Mouse (Mus musculus): ENCODE data around the gene Prkag2. TPM values are rescaled to one million over a fixed set of nuclear protein-coding genes. Genes with fewer than 3 reads are reported as not detected.

The Prkag2 gene
- polyA plus RNA-seq, 1 experiment from 2014 or later, result 59.1 TPM

DNA sequence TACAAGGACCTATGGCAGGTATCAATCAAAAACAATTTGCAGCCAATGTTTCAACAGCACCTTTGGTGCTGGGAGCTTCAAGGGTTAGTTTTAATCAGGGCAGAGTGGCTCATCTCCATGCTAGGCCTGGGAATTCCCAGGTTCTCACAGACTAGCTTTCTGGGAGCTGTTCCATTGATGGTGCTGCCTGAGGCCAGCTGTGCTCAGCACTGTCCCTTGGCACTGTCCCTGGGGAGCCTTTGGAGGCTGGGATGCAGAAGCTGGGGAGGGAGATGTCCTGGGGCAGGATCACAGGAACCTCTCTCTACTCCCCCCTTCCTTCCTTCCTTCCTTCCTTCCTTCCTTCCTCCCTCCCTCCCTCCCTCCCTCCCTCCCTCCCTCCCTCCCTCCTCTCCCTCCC lies 13.7 kb upstream of the Prkag2 start:
- Histone ChIP-seq H3K9me3 (ENCODE audit: control insufficient read depth, low read length) (no peaks in the 10 kb centered on the region), H3K27ac (ENCODE audit: low read depth, low read length) (no peak overlapping the region), H3K4me1 (ENCODE audit: control insufficient read depth, insufficient read depth, low read length) (no peaks in the 10 kb centered on the region; the same call in 1 of the 2 replicates), H3K4me3 (ENCODE audit: low read depth, low read length) (no peak overlapping the region), H3K4me2 (ENCODE audit: low read depth) (no peak overlapping the region), H3K36me3 (ENCODE audit: control insufficient read depth, insufficient read depth, low read length) (no peaks in the 10 kb centered on the region), H3K27me3 (ENCODE audit: control insufficient read depth, insufficient read depth, low read length) (no peaks in the 10 kb centered on the region), H3K9ac (ENCODE audit: low read length) (no peak overlapping the region)
- DNase-seq (ENCODE audit: low spot score) (no peak), ATAC-seq (ENCODE audit: insufficient read depth, low FRiP score, low TSS enrichment) (no peak)

GRCm38 (mm10) chr5:25110314-25110713 lies 9.9 kb upstream of the Prkag2 start:
- Histone ChIP-seq H3K27ac (ENCODE audit: low read depth, low read length) (no peak overlapping the region), H3K4me1 (ENCODE audit: control insufficient read depth, insufficient read depth, low read length) (no peaks in the 10 kb centered on the region), H3K4me2 (ENCODE audit: low read depth) (no peak overlapping the region), H3K9ac (ENCODE audit: low read length) (no peak overlapping the region), H3K4me3 (ENCODE audit: low read depth, low read length) (no peak overlapping the region), H3K36me3 (ENCODE audit: control insufficient read depth, insufficient read depth, low read length) (no peaks in the 10 kb centered on the region), H3K9me3 (ENCODE audit: control insufficient read depth, low read length) (no peaks in the 10 kb centered on the region), H3K27me3 (ENCODE audit: control insufficient read depth, insufficient read depth, low read length) (no peaks in the 10 kb centered on the region)
- WGBS, result 80% methylated on average over 3 of the region's 3 CpGs
- DNase-seq (ENCODE audit: low spot score), result no peak
- ATAC-seq (ENCODE audit: insufficient read depth, low FRiP score, low TSS enrichment), result no peak

DNA sequence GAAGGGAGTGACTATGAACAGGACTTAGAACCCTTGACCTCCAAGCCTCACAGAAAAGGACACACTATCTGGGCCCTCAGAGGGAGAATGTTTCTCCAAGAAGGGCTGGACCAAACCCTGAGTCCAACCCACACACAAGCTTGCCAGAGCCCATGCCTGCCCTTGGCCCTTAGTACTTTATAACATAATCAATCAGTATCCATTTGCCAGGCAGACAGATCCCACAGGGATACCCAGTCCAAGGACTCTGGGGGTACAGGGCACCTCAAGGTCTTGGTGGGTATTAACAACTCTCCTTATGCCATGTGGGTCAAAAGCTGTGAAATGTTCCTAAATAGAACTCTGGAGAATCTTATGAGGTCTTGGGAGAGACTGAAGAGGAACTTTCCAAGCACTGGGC lies 5.3 kb upstream of the Prkag2 start:
- Histone ChIP-seq H3K4me2 (ENCODE audit: low read depth) (no peak overlapping the region), H3K9ac (ENCODE audit: low read length) (no peak overlapping the region), H3K36me3 (ENCODE audit: control insufficient read depth, insufficient read depth, low read length) (no peaks in the 10 kb centered on the region), H3K27me3 (ENCODE audit: control insufficient read depth, insufficient read depth, low read length) (peaks cover 8% of the 10 kb centered on the region), H3K4me3 (ENCODE audit: low read depth, low read length) (no peak overlapping the region), H3K27ac (ENCODE audit: low read depth, low read length) (no peak overlapping the region), H3K4me1 (ENCODE audit: control insufficient read depth, insufficient read depth, low read length) (0 out of 2 replicates have a peak, but pooled peaks cover 5% of the 10 kb centered on the region), H3K9me3 (ENCODE audit: control insufficient read depth, low read length) (no peaks in the 10 kb centered on the region)
- no peak for DNase-seq (ENCODE audit: low spot score)
- no peak for ATAC-seq (ENCODE audit: insufficient read depth, low FRiP score, low TSS enrichment)

DNA sequence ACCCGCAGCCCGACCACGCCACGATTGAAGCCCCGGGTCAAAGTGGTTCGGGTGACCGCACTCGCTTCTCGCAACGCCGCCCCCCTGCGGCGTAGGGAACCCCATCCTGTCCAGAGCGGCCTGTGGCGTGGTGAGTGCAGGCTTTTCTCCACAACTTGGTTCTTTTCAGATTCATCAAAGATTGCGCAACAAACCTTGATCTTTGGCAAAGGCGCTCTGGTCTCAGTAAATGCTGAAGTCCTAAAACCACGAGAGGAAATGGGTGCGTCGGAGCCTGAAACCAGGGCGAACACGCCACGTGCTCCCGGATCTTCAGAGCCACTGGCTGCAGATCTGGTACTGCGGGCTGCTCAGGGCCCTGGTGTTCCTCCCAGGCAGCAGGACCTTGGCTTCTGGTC lies 683 bp upstream of the Prkag2 start:
- H3K4me3 ChIP-seq (ENCODE audit: low read depth, low read length), result peak overlapping the region; percentile 56
- peaks cover 32% of the 10 kb centered on the region for H3K27me3 ChIP-seq (ENCODE audit: control insufficient read depth, insufficient read depth, low read length)
- H3K9ac ChIP-seq (ENCODE audit: low read length), result peak overlapping the region; percentile 59
- peak overlapping the region; percentile 97 for H3K4me2 ChIP-seq (ENCODE audit: low read depth)
- no peaks in the 10 kb centered on the region for H3K9me3 ChIP-seq (ENCODE audit: control insufficient read depth, low read length)
- H3K4me1 ChIP-seq (ENCODE audit: control insufficient read depth, insufficient read depth, low read length), result peaks cover 7% of the 10 kb centered on the region; the same call in 1 of the 2 replicates
- 1% methylated on average over 25 of the region's 25 CpGs for WGBS
- H3K36me3 ChIP-seq (ENCODE audit: control insufficient read depth, insufficient read depth, low read length), result no peaks in the 10 kb centered on the region
- H3K27ac ChIP-seq (ENCODE audit: low read depth, low read length), result no peak overlapping the region
- peak; percentile 67 for ATAC-seq (ENCODE audit: insufficient read depth, low FRiP score, low TSS enrichment)
- DNase-seq (ENCODE audit: low spot score), result peak; percentile 50

- 0 out of 2 replicates have a peak, but pooled peaks have one; percentile 28 for ATAC-seq (ENCODE audit: insufficient read depth, low FRiP score, low TSS enrichment)
- Histone ChIP-seq H3K9ac (ENCODE audit: low read length) (peak overlapping the region; percentile 37), H3K27ac (ENCODE audit: low read depth, low read length) (no peak overlapping the region), H3K4me2 (ENCODE audit: low read depth) (peak overlapping the region; percentile 97), H3K9me3 (ENCODE audit: control insufficient read depth, low read length) (no peaks in the 10 kb centered on the region), H3K4me1 (ENCODE audit: control insufficient read depth, insufficient read depth, low read length) (peaks cover 7% of the 10 kb centered on the region; the same call in 1 of the 2 replicates), H3K4me3 (ENCODE audit: low read depth, low read length) (peak overlapping the region; percentile 56), H3K27me3 (ENCODE audit: control insufficient read depth, insufficient read depth, low read length) (peaks cover 32% of the 10 kb centered on the region), H3K36me3 (ENCODE audit: control insufficient read depth, insufficient read depth, low read length) (no peaks in the 10 kb centered on the region)
- DNase-seq (ENCODE audit: low spot score), result peak; percentile 30
- 0% methylated on average over 26 of the region's 26 CpGs for WGBS
Observed at GRCm38 (mm10) chr5:25100157-25100515, 306 bp downstream of the Prkag2 start.

DNA sequence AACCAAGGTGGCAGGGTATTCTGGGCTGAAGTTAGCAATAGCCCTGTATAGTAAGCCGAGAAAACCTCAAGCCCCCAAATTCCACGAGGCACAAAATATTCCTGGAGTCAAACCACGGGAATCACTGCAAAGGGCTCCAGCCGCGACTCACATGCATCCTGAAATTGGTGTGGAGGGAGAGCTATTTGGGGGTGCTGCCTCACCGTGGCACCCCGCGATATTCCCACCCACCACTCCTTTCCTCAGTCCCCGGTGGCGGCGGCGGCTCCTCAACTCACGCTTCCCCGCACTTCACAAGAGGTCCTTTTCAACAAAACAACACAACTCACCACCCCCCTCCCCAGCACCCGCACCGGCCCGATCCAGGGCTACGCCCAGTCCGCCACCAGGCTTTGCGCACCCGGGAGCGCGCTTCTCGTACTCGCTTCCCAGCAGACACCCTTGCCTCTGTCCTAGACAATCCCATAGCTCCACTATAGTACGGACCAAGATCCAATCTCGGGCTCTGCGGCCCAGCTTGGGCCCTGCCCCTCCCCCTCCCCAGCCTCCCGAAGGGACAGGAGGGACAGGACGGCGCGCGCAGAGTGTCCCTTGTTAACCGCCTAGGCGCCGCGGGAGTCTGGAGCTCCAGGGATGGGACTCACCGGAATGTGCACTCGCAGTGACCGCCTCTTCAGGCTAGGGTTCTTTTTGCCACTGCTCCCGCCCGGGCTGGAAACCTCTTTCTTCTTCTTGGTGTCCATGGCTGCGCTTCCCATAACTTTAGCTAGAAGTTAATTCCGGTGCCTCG lies 880 bp downstream of the Prkag2 start:
- Histone ChIP-seq H3K4me3 (ENCODE audit: low read depth, low read length) (peak overlapping the region; percentile 56), H3K9me3 (ENCODE audit: control insufficient read depth, low read length) (no peaks in the 10 kb centered on the region), H3K27me3 (ENCODE audit: control insufficient read depth, insufficient read depth, low read length) (peaks cover 32% of the 10 kb centered on the region), H3K9ac (ENCODE audit: low read length) (peak overlapping the region; percentile 37), H3K4me2 (ENCODE audit: low read depth) (peak overlapping the region; percentile 97), H3K36me3 (ENCODE audit: control insufficient read depth, insufficient read depth, low read length) (no peaks in the 10 kb centered on the region), H3K27ac (ENCODE audit: low read depth, low read length) (no peak overlapping the region), H3K4me1 (ENCODE audit: control insufficient read depth, insufficient read depth, low read length) (peaks cover 7% of the 10 kb centered on the region; the same call in 1 of the 2 replicates)
- ATAC-seq (ENCODE audit: insufficient read depth, low FRiP score, low TSS enrichment) (peak; percentile 62; the same call in 1 of the 2 replicates), DNase-seq (ENCODE audit: low spot score) (peak; percentile 59)
- WGBS, result under 1% methylated on average over 45 of the region's 45 CpGs

DNA sequence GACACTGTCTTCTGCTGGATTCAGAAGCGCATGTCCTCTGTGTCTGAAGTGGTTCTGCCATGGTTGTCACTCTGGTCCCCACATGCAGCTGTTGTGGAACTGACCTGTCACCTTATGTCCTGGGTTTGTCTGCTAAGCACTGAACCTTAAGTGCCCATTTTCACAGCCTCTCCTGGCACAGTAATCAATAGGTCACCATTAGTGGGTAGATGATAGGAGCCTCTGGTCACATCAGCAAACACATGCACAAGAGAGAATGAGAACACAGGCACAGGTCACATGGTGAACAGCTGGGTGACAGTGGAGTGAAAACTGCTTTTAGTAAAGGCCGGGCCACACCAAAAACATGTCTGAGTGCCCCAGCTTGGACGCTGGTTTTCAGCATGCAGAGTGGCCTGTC lies 2.6 kb downstream of the Prkag2 start:
- Histone ChIP-seq H3K4me1 (ENCODE audit: control insufficient read depth, insufficient read depth, low read length) (peaks cover 7% of the 10 kb centered on the region; the same call in 1 of the 2 replicates), H3K27ac (ENCODE audit: low read depth, low read length) (no peak overlapping the region), H3K9ac (ENCODE audit: low read length) (no peak overlapping the region), H3K4me2 (ENCODE audit: low read depth) (no peak overlapping the region), H3K36me3 (ENCODE audit: control insufficient read depth, insufficient read depth, low read length) (no peaks in the 10 kb centered on the region), H3K4me3 (ENCODE audit: low read depth, low read length) (no peak overlapping the region), H3K9me3 (ENCODE audit: control insufficient read depth, low read length) (no peaks in the 10 kb centered on the region), H3K27me3 (ENCODE audit: control insufficient read depth, insufficient read depth, low read length) (peaks cover 32% of the 10 kb centered on the region)
- no peak for ATAC-seq (ENCODE audit: insufficient read depth, low FRiP score, low TSS enrichment)
- DNase-seq (ENCODE audit: low spot score), result no peak
- 71% methylated on average over 3 of the region's 3 CpGs for WGBS

DNA sequence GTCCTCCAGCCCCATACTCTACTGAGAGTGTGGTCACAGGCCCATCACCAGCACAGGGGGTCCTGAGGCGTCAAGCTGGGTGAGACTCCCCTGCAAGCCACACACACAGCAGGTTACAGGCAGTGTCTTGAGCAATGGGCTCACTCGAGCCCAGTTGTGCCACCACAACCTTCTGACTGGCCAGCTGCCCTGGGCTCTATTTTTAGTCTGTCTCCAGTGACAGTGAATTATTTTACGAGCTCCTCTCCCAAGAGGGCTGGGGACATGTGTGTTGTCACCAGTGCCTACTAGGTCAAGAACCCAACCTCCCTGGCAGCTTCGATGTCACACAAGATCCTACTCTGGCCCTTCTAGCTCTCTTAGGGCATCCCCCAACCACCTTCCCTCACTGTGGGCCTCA lies 4.0 kb downstream of the Prkag2 start:
- no peaks in the 10 kb centered on the region for H3K36me3 ChIP-seq (ENCODE audit: control insufficient read depth, insufficient read depth, low read length)
- DNase-seq (ENCODE audit: low spot score) (no peak), ATAC-seq (ENCODE audit: insufficient read depth, low FRiP score, low TSS enrichment) (no peak)
- H3K4me1 ChIP-seq (ENCODE audit: control insufficient read depth, insufficient read depth, low read length), result peaks cover 7% of the 10 kb centered on the region; the same call in 1 of the 2 replicates
- no peak overlapping the region for H3K27ac ChIP-seq (ENCODE audit: low read depth, low read length)
- H3K4me2 ChIP-seq (ENCODE audit: low read depth), result no peak overlapping the region
- H3K9ac ChIP-seq (ENCODE audit: low read length), result no peak overlapping the region
- H3K4me3 ChIP-seq (ENCODE audit: low read depth, low read length), result no peak overlapping the region
- WGBS, result 62% methylated on average over 4 of the region's 4 CpGs
- H3K9me3 ChIP-seq (ENCODE audit: control insufficient read depth, low read length), result no peaks in the 10 kb centered on the region
- H3K27me3 ChIP-seq (ENCODE audit: control insufficient read depth, insufficient read depth, low read length), result peaks cover 27% of the 10 kb centered on the region

GRCm38 (mm10) chr5:25092630-25093245 lies 7.7 kb downstream of the Prkag2 start:
- 84% methylated on average over 8 of the region's 8 CpGs for WGBS
- Histone ChIP-seq H3K4me3 (ENCODE audit: low read depth, low read length) (no peak overlapping the region), H3K4me1 (ENCODE audit: control insufficient read depth, insufficient read depth, low read length) (no peaks in the 10 kb centered on the region), H3K9me3 (ENCODE audit: control insufficient read depth, low read length) (no peaks in the 10 kb centered on the region), H3K4me2 (ENCODE audit: low read depth) (no peak overlapping the region), H3K9ac (ENCODE audit: low read length) (no peak overlapping the region), H3K36me3 (ENCODE audit: control insufficient read depth, insufficient read depth, low read length) (no peaks in the 10 kb centered on the region), H3K27ac (ENCODE audit: low read depth, low read length) (no peak overlapping the region), H3K27me3 (ENCODE audit: control insufficient read depth, insufficient read depth, low read length) (no peaks in the 10 kb centered on the region)
- no peak for DNase-seq (ENCODE audit: low spot score)
- no peak for ATAC-seq (ENCODE audit: insufficient read depth, low FRiP score, low TSS enrichment)

Data from neural tube, embryonic 11.5 days (tissue).